Mouse (Mus musculus) retina, postnatal 1 day (tissue): ENCODE measurements around the gene Acot11.

Source experiments
- DNase-seq: peaks from one replicate; pipeline ENCODE4 v3.0.0-alpha.2; 2012

Gene Acot11

DNA sequence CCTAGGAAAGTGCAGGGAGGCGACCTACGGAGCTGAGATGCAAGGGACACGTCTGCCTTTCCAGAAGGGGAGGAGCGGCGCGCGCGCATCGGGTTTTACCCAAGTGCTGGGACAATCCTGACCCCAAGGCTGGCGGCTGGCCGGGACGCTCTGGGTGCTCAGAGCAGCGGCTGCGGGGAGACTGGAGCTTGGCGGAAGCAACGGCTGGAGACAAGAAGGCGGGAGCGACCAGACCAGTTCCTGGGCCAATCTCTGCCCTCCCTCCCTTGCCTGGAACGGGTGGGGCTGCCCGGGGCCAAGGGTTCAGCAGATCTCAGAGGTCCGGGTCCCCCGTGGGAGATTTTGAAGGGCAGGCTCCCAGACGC is at the start of gene Acot11:
Acot11 (minus strand) TSS at position 89 of the 365 bp plus-strand sequence.
- DNase-seq: peak; percentile 58

- no peak for DNase-seq
Observed at GRCm38 (mm10) chr4:106848290-106849092, 43.7 kb upstream of the Acot11 start.

- peak; percentile 80 for DNase-seq
Observed at GRCm38 (mm10) chr4:106847591-106848289, 42.9 kb upstream of the Acot11 start.

DNA sequence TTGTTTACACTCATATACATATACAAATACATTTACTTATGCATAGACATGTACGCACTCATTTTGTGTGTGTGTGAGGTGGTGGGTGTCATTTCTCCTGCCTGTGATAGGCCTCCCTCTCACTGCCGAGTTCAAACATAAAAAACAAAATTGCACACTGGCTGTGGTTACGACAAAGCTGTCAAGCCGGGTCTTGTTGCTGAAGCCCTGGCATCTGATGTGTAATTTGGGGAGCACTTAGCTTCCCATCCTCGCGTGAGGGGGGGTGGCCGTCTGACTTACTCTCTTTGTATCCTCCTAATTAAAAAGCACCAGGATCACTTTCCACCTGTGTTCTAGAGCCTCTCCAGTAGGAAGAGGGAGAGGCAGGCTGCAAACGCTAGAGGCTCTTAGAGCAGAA is 37.8 kb upstream of the Acot11 start:
- DNase-seq: no peak

DNA sequence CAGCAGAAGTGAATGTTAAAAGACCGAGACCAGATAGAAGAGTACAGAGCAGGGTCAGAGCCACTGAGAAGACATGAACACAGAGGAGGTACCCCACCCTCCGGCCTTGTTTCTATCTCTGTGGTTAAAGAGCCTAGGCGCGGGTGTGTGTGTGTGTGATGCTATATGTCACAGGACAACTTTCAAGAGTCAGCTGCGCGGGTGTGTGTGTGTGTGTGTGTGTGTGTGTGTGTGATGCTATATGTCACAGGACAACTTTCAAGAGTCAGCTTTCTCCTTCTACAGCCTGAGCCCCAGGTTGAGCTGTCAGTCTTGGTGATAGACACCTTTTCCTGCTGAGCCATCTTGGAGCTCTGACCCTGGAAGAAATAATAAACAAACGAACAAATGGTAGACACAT is 37.1 kb upstream of the Acot11 start:
- no peak for DNase-seq

- no peak for DNase-seq
Observed at GRCm38 (mm10) chr4:106841303-106841702, 36.5 kb upstream of the Acot11 start.

DNA sequence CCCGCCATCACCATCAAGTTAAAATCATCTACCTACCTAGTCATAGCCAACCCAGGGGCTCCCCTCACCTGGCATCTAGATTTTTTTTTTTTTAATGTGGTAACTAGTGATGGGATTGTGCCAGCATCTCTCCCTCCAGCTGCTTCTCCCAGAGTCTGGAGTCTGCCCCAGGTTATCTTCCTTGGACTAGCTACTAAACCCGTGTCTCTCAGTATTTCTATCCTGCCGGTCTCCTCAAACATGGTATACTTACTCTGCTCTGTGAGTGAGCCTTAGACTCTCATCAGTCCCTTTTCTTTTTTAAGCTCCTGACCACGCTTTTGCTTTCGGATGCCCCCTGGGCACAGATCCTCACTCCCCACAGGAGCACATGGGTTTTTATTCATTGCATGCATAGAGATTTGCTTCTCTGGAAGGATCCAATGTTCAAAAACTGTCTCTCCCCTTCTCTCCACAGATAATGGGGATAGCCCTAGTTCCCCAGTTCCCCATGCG is 35.9 kb upstream of the Acot11 start:
- no peak for DNase-seq

GRCm38 (mm10) chr4:106839964-106840611 is 35.3 kb upstream of the Acot11 start:
- DNase-seq: peak; percentile 95

DNA sequence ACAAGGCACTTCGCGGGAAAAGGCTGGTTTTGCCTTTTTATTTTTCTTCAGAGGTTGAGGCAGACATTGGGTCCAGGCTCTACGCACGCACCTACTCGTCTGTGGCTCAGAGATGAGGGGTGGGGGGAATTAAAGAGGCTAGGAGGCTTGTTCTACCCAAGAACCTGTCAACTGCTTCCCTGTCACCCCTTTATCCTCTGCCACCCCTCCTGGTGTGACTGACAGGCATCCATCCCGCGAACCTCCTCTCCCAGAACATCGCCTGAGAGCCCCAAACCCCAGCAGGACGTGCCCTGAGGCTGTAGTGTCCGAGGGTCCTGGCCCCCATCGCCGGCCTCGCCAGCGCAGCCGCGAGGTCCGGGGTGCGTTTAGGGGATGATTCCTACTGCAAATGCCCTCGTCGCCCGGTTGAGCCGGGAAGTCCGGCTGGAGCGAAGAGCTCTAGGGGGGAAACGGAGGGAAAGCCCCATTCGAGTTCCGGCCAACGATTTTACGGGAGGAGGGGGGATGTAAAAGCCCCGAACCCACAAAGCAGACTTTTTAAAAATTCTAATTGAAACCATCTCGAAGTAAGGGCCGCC is 34.5 kb upstream of the Acot11 start:
- no peak for DNase-seq

GRCm38 (mm10) chr4:106838548-106839253 is 33.9 kb upstream of the Acot11 start:
- peak; percentile 95 for DNase-seq

DNA sequence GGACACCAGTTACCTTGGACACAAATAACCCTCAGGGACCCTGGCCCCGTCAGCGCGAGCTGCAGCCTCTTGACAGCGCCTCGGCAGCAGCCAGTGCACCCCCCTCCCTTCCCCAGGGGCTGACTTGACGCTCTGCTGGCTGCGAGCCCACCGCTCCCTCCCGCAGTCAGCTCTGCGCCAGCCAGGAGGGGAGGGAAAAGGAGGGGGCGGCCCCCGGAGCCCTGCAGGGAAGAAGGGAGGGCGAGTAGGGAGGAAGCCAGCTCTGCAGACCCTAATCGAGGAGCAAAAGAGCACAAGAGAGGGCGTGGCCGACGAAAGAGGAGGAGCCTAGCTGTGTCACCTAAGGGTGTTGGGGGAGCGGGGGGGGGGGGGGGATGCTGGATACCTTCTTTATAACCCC is 33.2 kb upstream of the Acot11 start:
- peak; percentile 91 for DNase-seq

DNA sequence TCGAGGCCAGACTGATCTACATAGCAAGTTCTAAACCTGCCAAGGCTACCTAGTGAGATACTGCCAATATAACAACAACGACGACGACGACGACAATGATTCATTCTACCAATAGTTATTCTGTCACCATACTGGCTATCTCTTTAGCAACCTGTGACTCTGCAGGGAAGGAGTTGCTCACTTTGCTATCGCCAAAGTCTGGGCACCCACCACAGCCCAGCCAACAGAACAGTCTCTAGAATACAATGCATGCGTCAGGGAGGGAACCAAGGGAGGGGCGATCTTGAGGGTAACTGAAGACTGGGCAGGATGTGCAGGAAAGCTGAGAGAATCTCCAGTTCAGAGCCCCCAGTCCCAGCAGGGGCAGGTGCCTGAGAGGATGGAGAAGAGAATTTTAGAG is 32.6 kb upstream of the Acot11 start:
- no peak for DNase-seq

GRCm38 (mm10) chr4:106830545-106831112 is 25.8 kb upstream of the Acot11 start:
- DNase-seq: no peak

GRCm38 (mm10) chr4:106827738-106828361 is 23.1 kb upstream of the Acot11 start:
- peak; percentile 83 for DNase-seq

- no peak for DNase-seq
Observed at GRCm38 (mm10) chr4:106825229-106825628, 20.4 kb upstream of the Acot11 start.

- DNase-seq: no peak
Observed at GRCm38 (mm10) chr4:106819404-106819803, 14.6 kb upstream of the Acot11 start.

DNA sequence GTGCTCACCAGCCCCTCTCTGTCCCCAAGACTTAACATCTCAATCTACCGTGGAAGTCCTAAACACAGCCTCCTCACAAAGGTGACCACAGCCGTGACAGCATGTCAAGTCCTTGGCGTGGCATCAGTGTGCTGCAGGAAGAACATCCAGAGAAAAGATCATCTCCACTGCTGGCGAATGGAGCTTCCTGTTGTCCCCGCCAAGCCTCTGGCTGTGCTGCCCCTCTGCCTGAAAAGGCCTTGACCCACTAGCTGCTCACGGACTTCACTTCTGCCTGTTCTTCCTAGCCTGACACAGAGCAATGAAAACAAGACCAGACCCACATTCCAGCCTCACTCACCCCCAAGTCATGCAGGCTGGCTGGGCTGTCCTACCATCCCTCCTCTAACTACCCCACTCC is 13.5 kb upstream of the Acot11 start:
- DNase-seq: no peak

DNA sequence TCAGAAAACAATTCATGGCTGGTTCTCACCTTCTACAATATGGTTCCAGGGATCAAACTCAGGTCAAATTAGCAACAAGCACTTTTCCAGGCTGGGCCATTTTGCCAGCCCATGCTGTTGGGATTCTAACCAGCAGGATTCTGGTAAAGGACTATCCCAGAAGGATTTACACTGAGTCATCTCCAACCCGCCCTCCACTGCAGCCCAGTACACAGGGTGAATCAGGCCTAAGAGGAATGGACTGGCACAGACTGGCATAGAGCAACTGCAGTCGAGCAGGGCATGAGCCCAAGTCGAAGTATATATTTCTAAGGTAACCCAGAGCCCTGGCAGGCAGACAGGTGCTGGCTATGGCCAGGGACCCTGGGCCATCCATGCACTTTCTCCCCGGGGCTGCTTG is 12.2 kb upstream of the Acot11 start:
- no peak for DNase-seq

DNA sequence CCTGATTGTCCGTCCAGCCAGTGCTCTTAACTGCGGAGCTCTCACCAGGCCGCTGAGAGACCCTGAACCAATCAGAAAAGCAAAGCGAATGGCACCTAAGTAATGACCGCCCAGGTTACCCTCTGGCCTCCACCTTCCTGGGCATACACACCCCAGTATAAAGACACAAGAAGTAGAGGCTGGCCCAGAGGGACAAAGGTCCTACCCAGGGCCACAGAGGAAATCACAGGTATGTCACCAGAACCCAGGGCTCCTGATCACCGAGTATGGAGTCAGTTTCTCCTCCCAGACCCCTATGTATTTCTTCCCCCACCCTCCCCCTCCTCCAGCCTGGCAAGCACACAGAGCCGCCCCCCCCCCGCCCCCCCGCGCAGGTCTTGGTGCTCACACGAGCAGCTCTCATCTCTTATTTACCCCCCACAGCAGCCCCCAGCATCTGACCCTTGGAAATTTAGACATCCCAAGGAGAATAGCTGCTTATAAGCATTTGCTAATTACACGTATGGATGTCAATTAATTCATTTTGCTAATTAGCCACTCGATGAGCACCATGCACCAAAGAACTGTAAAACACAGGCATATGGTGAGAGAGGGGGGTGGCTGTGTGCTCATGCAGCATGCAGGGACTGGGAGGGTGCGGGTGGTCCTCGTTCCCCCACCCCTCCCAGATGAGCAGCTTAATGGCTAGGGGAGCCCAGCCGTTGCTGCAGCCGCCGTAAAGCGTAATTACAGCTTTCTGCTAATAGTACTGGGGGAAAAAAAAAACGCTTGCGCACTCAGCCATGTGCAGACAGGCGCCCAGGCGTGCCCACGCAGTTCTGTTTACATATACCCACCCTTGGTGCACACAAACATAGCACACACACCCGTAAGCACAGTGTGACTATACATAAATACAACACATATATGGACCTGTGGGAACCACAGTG is 10.9 kb upstream of the Acot11 start:
- peak; percentile 90 for DNase-seq

DNA sequence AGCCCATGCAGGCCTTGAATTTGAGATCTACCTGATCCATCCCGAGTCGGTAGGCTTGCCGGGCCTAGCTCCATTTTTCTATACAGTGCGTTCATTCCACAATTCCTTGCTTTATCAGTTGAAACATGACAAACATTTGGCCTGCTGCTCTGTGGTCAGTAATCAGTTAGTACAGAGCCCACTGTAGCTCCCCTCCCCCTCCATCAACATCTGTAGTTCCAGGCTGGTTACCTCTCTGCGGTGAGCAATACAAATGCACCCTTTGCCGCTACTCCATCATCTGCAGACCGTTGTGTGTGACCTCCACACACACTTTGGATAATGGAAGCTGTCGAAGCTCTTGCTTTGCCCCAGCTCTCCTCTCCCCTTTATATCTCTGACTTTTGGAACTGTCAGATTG is 6.4 kb upstream of the Acot11 start:
- no peak for DNase-seq

- DNase-seq: no peak
Observed at GRCm38 (mm10) chr4:106810039-106810438, 5.2 kb upstream of the Acot11 start.
